Mouse (Mus musculus): ENCODE data around the gene Icosl.

DNA sequence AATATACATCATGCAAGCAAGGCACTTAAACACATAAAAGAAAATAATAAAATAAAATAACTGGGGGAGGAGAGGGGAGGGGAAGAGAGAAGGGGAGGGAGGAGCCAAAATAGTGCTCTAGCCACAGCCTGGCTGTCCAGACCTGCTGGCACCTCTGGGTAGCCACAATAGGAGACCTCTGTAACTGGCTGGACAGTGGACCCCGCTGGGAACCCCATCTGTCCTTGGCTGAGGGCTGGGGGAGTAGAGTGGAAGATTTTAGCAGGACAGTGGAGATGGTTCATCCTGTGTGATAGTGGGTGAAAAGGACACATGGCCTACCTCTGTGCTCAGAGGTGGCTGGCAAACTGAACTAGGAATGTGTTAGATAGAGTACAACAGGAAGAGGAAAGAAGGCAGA, 24.6 kb upstream of the Icosl start:
- TF ChIP-seq CTCF (IDR thresholded peaks at IDR 0.05; ENCODE audit: extremely low read depth, insufficient read depth, low read length) (no peak), POLR2A (IDR thresholded peaks at IDR 0.05; ENCODE audit: extremely low read depth, insufficient read depth, low read length) (no peak)
